Mouse (Mus musculus): ENCODE data around the gene Gm20696. TPM values are rescaled to one million over a fixed set of nuclear protein-coding genes. Genes with fewer than 3 reads are reported as not detected.

The Gm20696 gene
- polyA plus RNA-seq, 3 experiments from 2014 or later, result 0.88 to 21.2 (median 18.7) TPM

GRCm38 (mm10) chr6:99483556-99483955, 183.0 kb downstream of the Gm20696 start:
- ATAC-seq, result no peak

GRCm38 (mm10) chr6:99481568-99481967, 185.0 kb downstream of the Gm20696 start:
- ATAC-seq, result no peak

- ATAC-seq, result no peak
Observed at GRCm38 (mm10) chr6:99478873-99479650, 187.5 kb downstream of the Gm20696 start.

GRCm38 (mm10) chr6:99475040-99475439, 191.6 kb downstream of the Gm20696 start:
- ATAC-seq, result no peak

- ATAC-seq, result no peak
Observed at GRCm38 (mm10) chr6:99470906-99471305, 195.7 kb downstream of the Gm20696 start.

GRCm38 (mm10) chr6:99469134-99469834, 197.3 kb downstream of the Gm20696 start:
- no peak for ATAC-seq

- no peak for ATAC-seq
Observed at GRCm38 (mm10) chr6:99467831-99468230, 198.8 kb downstream of the Gm20696 start.

GRCm38 (mm10) chr6:99467109-99467508, 199.5 kb downstream of the Gm20696 start:
- ATAC-seq, result no peak

GRCm38 (mm10) chr6:99466354-99466753, 200.2 kb downstream of the Gm20696 start:
- ATAC-seq, result no peak

- no peak for ATAC-seq
Observed at GRCm38 (mm10) chr6:99464449-99464848, 202.1 kb downstream of the Gm20696 start.

- no peak for ATAC-seq
Observed at GRCm38 (mm10) chr6:99463906-99464305, 202.7 kb downstream of the Gm20696 start.

- ATAC-seq, result no peak
Observed at GRCm38 (mm10) chr6:99458775-99459174, 207.8 kb downstream of the Gm20696 start.

GRCm38 (mm10) chr6:99453763-99454520, 212.7 kb downstream of the Gm20696 start:
- ATAC-seq, result no peak

- peak; percentile 92 for ATAC-seq
Observed at GRCm38 (mm10) chr6:99452638-99453185, 213.9 kb downstream of the Gm20696 start.

- ATAC-seq, result no peak
Observed at GRCm38 (mm10) chr6:99451479-99451878, 215.1 kb downstream of the Gm20696 start.

- no peak for ATAC-seq
Observed at GRCm38 (mm10) chr6:99447447-99447846, 219.2 kb downstream of the Gm20696 start.

GRCm38 (mm10) chr6:99446801-99447415, 219.7 kb downstream of the Gm20696 start:
- no peak for ATAC-seq

- no peak for ATAC-seq
Observed at GRCm38 (mm10) chr6:99443460-99443859, 223.1 kb downstream of the Gm20696 start.

- ATAC-seq, result peak; percentile 39
Observed at GRCm38 (mm10) chr6:99441100-99441499, 225.5 kb downstream of the Gm20696 start.

GRCm38 (mm10) chr6:99440606-99441005, 226.0 kb downstream of the Gm20696 start:
- ATAC-seq, result no peak

GRCm38 (mm10) chr6:99439878-99440361, 226.7 kb downstream of the Gm20696 start:
- ATAC-seq, result no peak

GRCm38 (mm10) chr6:99439214-99439877, 227.3 kb downstream of the Gm20696 start:
- ATAC-seq, result no peak
